Mouse (Mus musculus) MEL (cell line): Measurements from ENCODE around the gene Tmem100. TPM values are rescaled to one million over a fixed set of nuclear protein-coding genes. Genes with fewer than 3 reads are reported as not detected.

Experiments
- DNase-seq: peaks from one replicate; pipeline ENCODE4 v3.0.0; 2011; ENCODE audit warnings: low read depth, low spot score
- H3K27ac ChIP-seq: 2 replicates; pipeline ENCODE4 v1.5.1; 2012; ENCODE audit warnings: low read depth, mild to moderate bottlenecking, control low read depth, low read length, moderate library complexity; ENCODE audit not compliant: control insufficient read depth
- H3K27me3 ChIP-seq, 2 experiments: fragments of 150-350 bp in 1 of 2; sonication (generic) in 1 of 2; 2 replicates each; pipeline ENCODE4 v1.6.1; 2012; ENCODE audit warnings: low read length in 2 of 2, mild to moderate bottlenecking in 2 of 2, improper control_type of control experiment in 1 of 2, moderate library complexity in 1 of 2; ENCODE audit not compliant: insufficient read depth in 2 of 2, control insufficient read depth in 1 of 2
- H3K36me3 ChIP-seq, 2 experiments: 2 replicates each; pipeline ENCODE4 v1.6.1; 2012 to 2014; ENCODE audit warnings: low read length in 2 of 2, improper control_type of control experiment in 1 of 2, inconsistent platforms in 1 of 2, mild to moderate bottlenecking in 1 of 2; ENCODE audit not compliant: insufficient read depth in 2 of 2, control insufficient read depth in 1 of 2
- H3K4me1 ChIP-seq, 2 experiments: fragments of 150-350 bp in 1 of 2; sonication (generic) in 1 of 2; 2 replicates each; pipeline ENCODE4 v1.6.1; 2012; ENCODE audit warnings: low read length in 2 of 2, improper control_type of control experiment in 1 of 2, mild to moderate bottlenecking in 1 of 2; ENCODE audit not compliant: insufficient read depth in 2 of 2, control insufficient read depth in 1 of 2
- H3K4me3 ChIP-seq, 2 experiments: fragments of 150-350 bp in 1 of 2; sonication (generic) in 1 of 2; 2 replicates each; pipeline ENCODE4 v1.5.1; 2012; ENCODE audit warnings: low read depth in 2 of 2, low read length in 2 of 2, mild to moderate bottlenecking in 2 of 2, moderate library complexity in 2 of 2, control low read depth in 1 of 2, improper control_type of control experiment in 1 of 2; ENCODE audit not compliant: control insufficient read depth in 1 of 2, insufficient read depth in 1 of 2
- H3K79me2 ChIP-seq: 2 replicates; pipeline ENCODE4 v1.6.1; 2012; ENCODE audit warnings: mild to moderate bottlenecking, low read length, moderate library complexity; ENCODE audit not compliant: control insufficient read depth, poor library complexity, insufficient read depth
- H3K9ac ChIP-seq: 2 replicates; pipeline ENCODE4 v1.6.1; 2012; ENCODE audit warnings: low read depth, mild to moderate bottlenecking, control low read depth, low read length, moderate library complexity; ENCODE audit not compliant: control insufficient read depth, poor library complexity, severe bottlenecking
- H3K9me3 ChIP-seq: fragments of 150-350 bp; sonication (generic); replicated peaks from 2 replicates; pipeline ENCODE4 v1.6.1; 2012; ENCODE audit warnings: mild to moderate bottlenecking, low read length, improper control_type of control experiment, moderate library complexity; ENCODE audit not compliant: insufficient read depth
- BHLHE40 ChIP-seq: IDR thresholded peaks from 2 replicates; pipeline ENCODE4 v1.6.1; 2012; ENCODE audit warnings: low read depth, mild to moderate bottlenecking, inconsistent platforms, low read length, improper control_type of control experiment, borderline replicate concordance
- CHD1 ChIP-seq: IDR thresholded peaks from 2 replicates; pipeline ENCODE4 v1.6.1; 2012; ENCODE audit warnings: low read depth, mild to moderate bottlenecking, inconsistent platforms, low read length, improper control_type of control experiment
- CTCF ChIP-seq, 3 experiments: IDR thresholded peaks in 2 of 3; conservative IDR thresholded peaks in 1 of 3; 2 replicates each; pipeline ENCODE4 v1.5.1; 2011 to 2012; ENCODE audit warnings: low read length in 3 of 3, low read depth in 2 of 3, mild to moderate bottlenecking in 2 of 3, improper control_type of control experiment in 1 of 3, inconsistent platforms in 1 of 3, mixed read lengths in 1 of 3, moderate library complexity in 1 of 3; ENCODE audit not compliant: control insufficient read depth in 1 of 3, insufficient read depth in 1 of 3, poor library complexity in 1 of 3, severe bottlenecking in 1 of 3
- ETS1 ChIP-seq: IDR thresholded peaks from 2 replicates; pipeline ENCODE4 v1.6.1; 2012; ENCODE audit warnings: low read depth, mild to moderate bottlenecking, inconsistent platforms, low read length, improper control_type of control experiment, moderate library complexity
- GATA1 ChIP-seq: IDR thresholded peaks from 2 replicates; pipeline ENCODE4 v1.6.1; 2011; ENCODE audit warnings: low read depth, low read length, improper control_type of control experiment
- MAZ ChIP-seq: IDR thresholded peaks from 2 replicates; pipeline ENCODE4 v1.6.1; 2012; ENCODE audit warnings: low read depth, mild to moderate bottlenecking, inconsistent platforms, low read length, improper control_type of control experiment
- MXI1 ChIP-seq: IDR thresholded peaks from 2 replicates; pipeline ENCODE4 v1.6.1; 2011; ENCODE audit warnings: mild to moderate bottlenecking, low read depth, low read length, improper control_type of control experiment
- MYB ChIP-seq: IDR thresholded peaks from 2 replicates; pipeline ENCODE4 v1.6.1; 2011; ENCODE audit warnings: mild to moderate bottlenecking, low read depth, low read length, improper control_type of control experiment
- MYC ChIP-seq: IDR thresholded peaks from 2 replicates; pipeline ENCODE4 v1.6.1; 2011; ENCODE audit warnings: low read depth, mild to moderate bottlenecking, low read length, improper control_type of control experiment, moderate library complexity
- NRF1 ChIP-seq: IDR thresholded peaks from 2 replicates; pipeline ENCODE4 v1.6.1; 2014; ENCODE audit warnings: low read depth, mild to moderate bottlenecking, inconsistent platforms, low read length, improper control_type of control experiment, moderate library complexity; ENCODE audit not compliant: poor library complexity, insufficient read depth, severe bottlenecking
- POLR2AphosphoS2 ChIP-seq: IDR thresholded peaks from 2 replicates; pipeline ENCODE4 v1.6.1; 2011; ENCODE audit warnings: low read length, improper control_type of control experiment
- RAD21 ChIP-seq: IDR thresholded peaks from 2 replicates; pipeline ENCODE4 v1.6.1; 2011; ENCODE audit warnings: mild to moderate bottlenecking, low read depth, low read length, improper control_type of control experiment
- RCOR1 ChIP-seq: IDR thresholded peaks from 2 replicates; pipeline ENCODE4 v1.6.1; 2012; ENCODE audit warnings: low read depth, mild to moderate bottlenecking, inconsistent platforms, low read length, improper control_type of control experiment
- SIN3A ChIP-seq: IDR thresholded peaks from 2 replicates; pipeline ENCODE4 v1.6.1; 2012; ENCODE audit warnings: low read length, improper control_type of control experiment, inconsistent platforms
- UBTF ChIP-seq: IDR thresholded peaks from 2 replicates; pipeline ENCODE4 v1.6.1; 2012; ENCODE audit warnings: low read depth, mild to moderate bottlenecking, inconsistent platforms, low read length, improper control_type of control experiment, moderate library complexity, borderline replicate concordance; ENCODE audit not compliant: insufficient read depth
- USF1 ChIP-seq: IDR thresholded peaks from 2 replicates; pipeline ENCODE4 v1.6.1; 2014; ENCODE audit warnings: low read depth, mild to moderate bottlenecking, inconsistent platforms, low read length, improper control_type of control experiment, moderate library complexity
- ZC3H11A ChIP-seq: IDR thresholded peaks from 2 replicates; pipeline ENCODE4 v1.6.1; 2012; ENCODE audit warnings: low read depth, mild to moderate bottlenecking, inconsistent platforms, low read length, improper control_type of control experiment
- ZKSCAN1 ChIP-seq: IDR thresholded peaks from 2 replicates; pipeline ENCODE4 v1.6.1; 2012; ENCODE audit warnings: low read depth, mild to moderate bottlenecking, inconsistent platforms, low read length, improper control_type of control experiment, moderate library complexity
- ZMIZ1 ChIP-seq: IDR thresholded peaks from 2 replicates; pipeline ENCODE4 v1.6.1; 2012; ENCODE audit warnings: low read depth, mild to moderate bottlenecking, inconsistent platforms, low read length, improper control_type of control experiment, moderate library complexity
- polyA plus RNA-seq, 2 experiments: library from polyadenylated mRNA; stranded (reverse) in 1 of 2; unstranded in 1 of 2; fragments of >175 nt in 1 of 2; fragments of >200 nt in 1 of 2; gene quantifications; 2 replicates each; pipeline versions ENCODE4 v1.2.1 to v1.2.4; 2012; ENCODE audit warnings: low replicate concordance in 2 of 2, low read depth in 1 of 2; ENCODE audit not compliant: insufficient read length in 2 of 2, insufficient read depth in 1 of 2, missing spikeins in 1 of 2
- total RNA-seq: library from RNA; depleted of rRNA; stranded (reverse); fragments of 300-350 nt; gene quantifications from 2 replicates; pipeline ENCODE4 v1.2.3, GENCODE M21; 2012

Tmem100 gene
- total and polyA plus RNA-seq, 3 experiments, result not detected

DNA sequence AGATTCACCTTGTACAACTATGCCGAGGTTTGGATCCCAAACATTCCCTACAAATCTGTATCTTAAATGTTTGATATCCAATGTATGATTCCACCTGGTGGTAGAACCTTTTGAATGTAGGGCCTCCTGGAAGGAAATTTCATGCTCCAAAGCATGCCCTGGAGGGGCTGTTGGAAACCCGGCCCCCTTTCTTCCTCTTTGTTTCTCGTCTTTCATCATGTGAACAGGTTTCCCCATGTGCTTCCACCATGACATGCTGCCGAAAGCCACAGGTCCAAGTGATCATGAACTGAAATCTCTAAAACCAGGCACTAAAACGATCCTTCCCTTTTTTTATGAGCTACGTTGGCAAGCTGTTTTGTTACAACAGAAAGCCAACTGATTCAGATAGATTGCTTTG lies 16.5 kb upstream of the Tmem100 start:
- Histone ChIP-seq H3K27ac (no peak overlapping the region), H3K9ac (no peak overlapping the region), H3K27me3 (peaks cover 5 to 8% of the 10 kb centered on the region in 2 experiments; a peak in 3 of 4 replicates), H3K4me3 (no peak overlapping the region), H3K36me3 (no peaks in the 10 kb centered on the region), H3K79me2 (no peaks in the 10 kb centered on the region), H3K4me1 (no peaks in the 10 kb centered on the region), H3K9me3 (no peaks in the 10 kb centered on the region)
- TF ChIP-seq MAZ (no peak), CTCF (IDR thresholded peaks at IDR 0.05 in 2 of 3, conservative IDR thresholded peaks at IDR 0.05 in 1 of 3; ENCODE audit: control insufficient read depth in 1 of 3, insufficient read depth in 1 of 3, low read depth in 2 of 3, low read length in 3 of 3, poor library complexity in 1 of 3, severe bottlenecking in 1 of 3) (no peak), GATA1 (no peak), MYB (no peak), MXI1 (no peak), ETS1 (no peak), BHLHE40 (no peak), ZC3H11A (no peak), CHD1 (no peak), RCOR1 (no peak)
- DNase-seq, result no peak

DNA sequence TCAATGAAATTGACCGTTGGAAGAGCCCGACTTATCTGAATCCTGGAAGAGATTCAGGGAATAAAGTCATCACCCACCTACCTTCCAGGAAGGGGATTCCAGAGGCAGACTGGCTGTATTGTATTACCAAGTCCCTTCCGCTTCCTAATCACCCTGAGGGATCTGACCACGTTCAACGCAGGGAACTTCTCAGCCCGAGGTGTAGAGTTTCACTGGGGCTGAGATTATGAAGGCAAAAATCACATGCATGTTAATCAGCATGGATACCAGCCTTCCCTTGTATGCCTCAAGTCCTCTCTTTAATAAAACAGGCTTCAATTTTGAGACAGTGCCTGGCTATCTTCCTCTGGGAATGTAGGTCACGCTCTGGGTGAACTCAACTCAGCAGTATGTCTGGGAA lies 14.9 kb upstream of the Tmem100 start:
- TF ChIP-seq ZMIZ1 (no peak), BHLHE40 (no peak), RAD21 (no peak), ZKSCAN1 (no peak), POLR2AphosphoS2 (no peak), NRF1 (no peak), CTCF (IDR thresholded peaks at IDR 0.05 in 2 of 3, conservative IDR thresholded peaks at IDR 0.05 in 1 of 3; ENCODE audit: control insufficient read depth in 1 of 3, insufficient read depth in 1 of 3, low read depth in 2 of 3, low read length in 3 of 3, poor library complexity in 1 of 3, severe bottlenecking in 1 of 3) (no peak), USF1 (no peak), UBTF (no peak), MYC (no peak), SIN3A (no peak), ETS1 (no peak), MAZ (no peak)
- Histone ChIP-seq H3K27ac (no peak overlapping the region), H3K4me1 (no peaks in the 10 kb centered on the region), H3K36me3 (no peaks in the 10 kb centered on the region), H3K9ac (no peak overlapping the region), H3K79me2 (no peaks in the 10 kb centered on the region), H3K27me3 (peaks cover 7 to 8% of the 10 kb centered on the region in 2 experiments; a peak in 3 of 4 replicates), H3K9me3 (no peaks in the 10 kb centered on the region), H3K4me3 (no peak overlapping the region)
- DNase-seq, result peak; percentile 32
